Mouse (Mus musculus) liver, embryonic 14.5 days (tissue): ENCODE results near the gene Itga3.

ENCODE experiments used
- CTCF ChIP-seq: IDR thresholded peaks from 2 replicates; pipeline ENCODE4 v1.5.1; 2016; ENCODE audit warnings: antibody characterized with exemption, low read depth, control low read depth
- EP300 ChIP-seq: IDR thresholded peaks from 2 replicates; pipeline ENCODE4 v1.6.1; 2016; ENCODE audit warnings: antibody characterized with exemption, low read depth

GRCm38 (mm10) chr11:95071266-95071665, 5.3 kb downstream of the Itga3 start:
- TF ChIP-seq CTCF (no peak), EP300 (no peak)
